Mouse (Mus musculus) embryonic facial prominence, embryonic 12.5 days (tissue): ENCODE results near the gene Scml4. TPM values are rescaled to one million over a fixed set of nuclear protein-coding genes. Genes with fewer than 3 reads are reported as not detected.

ENCODE experiments used
- ATAC-seq: fragments of 200-750 bp; cut with Nextera tagmentation; 2 replicates; pipeline ENCODE4 v1.8.0; 2017; ENCODE audit not compliant: insufficient number of reproducible peaks, insufficient read depth, low FRiP score, low TSS enrichment
- H3K27ac ChIP-seq: fragments of 300-500 bp; sonication (generic); 2 replicates; pipeline ENCODE4 v1.5.1; 2016; ENCODE audit warnings: mild to moderate bottlenecking
- H3K27me3 ChIP-seq: fragments of 300-500 bp; sonication (generic); 2 replicates; pipeline ENCODE4 v1.6.1; 2016; ENCODE audit warnings: mild to moderate bottlenecking, moderate library complexity
- H3K36me3 ChIP-seq: fragments of 300-500 bp; sonication (generic); 2 replicates; pipeline ENCODE4 v1.6.1; 2016; ENCODE audit warnings: mild to moderate bottlenecking
- H3K4me1 ChIP-seq: fragments of 300-500 bp; sonication (generic); 2 replicates; pipeline ENCODE4 v1.6.1; 2016
- H3K4me2 ChIP-seq: fragments of 300-500 bp; sonication (generic); replicated peaks from 2 replicates; pipeline ENCODE4 v1.6.1; 2016; ENCODE audit warnings: mild to moderate bottlenecking, moderate library complexity
- H3K4me3 ChIP-seq: fragments of 300-500 bp; sonication (generic); 2 replicates; pipeline ENCODE4 v1.5.1; 2016; ENCODE audit warnings: mild to moderate bottlenecking
- H3K9ac ChIP-seq: fragments of 300-500 bp; sonication (generic); 2 replicates; pipeline ENCODE4 v1.6.1; 2016; ENCODE audit warnings: mild to moderate bottlenecking, moderate library complexity
- H3K9me3 ChIP-seq: fragments of 300-500 bp; sonication (generic); 2 replicates; pipeline ENCODE4 v1.6.1; 2016; ENCODE audit warnings: mild to moderate bottlenecking, moderate library complexity
- WGBS: fragments of 180-500 bp; shearing (Covaris S2); methylation state at CpG from one replicate; pipeline ENCODE4 v1.1.7; 2016; 5-methylcytosine and 5-hydroxymethylcytosine counted together
- polyA plus RNA-seq: library from polyadenylated mRNA; unstranded; fragments of >200 nt; fragmentation: Nextera tagmentation; extraction: Ambion mirVana; gene quantifications from 2 replicates; pipeline ENCODE4 v1.2.1, GENCODE M21; 2016

The Scml4 gene
- polyA plus RNA-seq, 1 experiment from 2014 or later, result 0.37 TPM

DNA sequence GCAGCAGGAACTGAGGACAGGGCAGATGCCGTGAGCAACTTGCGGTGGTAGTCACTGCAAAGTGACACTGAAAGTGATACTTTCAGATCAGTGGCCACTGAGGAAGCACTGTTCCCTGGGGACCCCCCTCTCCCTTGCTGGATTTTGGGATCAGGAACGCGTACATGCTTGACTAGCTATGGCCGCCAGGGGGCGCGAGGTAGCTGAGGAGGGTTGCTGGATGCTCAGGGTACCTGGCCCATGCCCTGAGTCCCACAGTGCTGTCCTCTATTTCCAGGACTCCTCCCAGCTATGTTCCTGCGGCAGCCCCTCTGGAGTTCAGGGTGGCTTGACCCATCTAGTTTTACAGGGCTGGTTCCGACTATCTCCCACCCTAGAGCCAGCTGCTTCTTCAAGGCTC lies 17.8 kb upstream of the Scml4 start:
- Histone ChIP-seq H3K9me3 (no peaks in the 10 kb centered on the region), H3K4me3 (no peak overlapping the region), H3K4me1 (no peaks in the 10 kb centered on the region), H3K27me3 (no peaks in the 10 kb centered on the region), H3K36me3 (peaks cover 4% of the 10 kb centered on the region; the same call in 1 of the 2 replicates), H3K27ac (no peak overlapping the region), H3K9ac (no peak overlapping the region), H3K4me2 (no peak overlapping the region)
- 12% methylated on average over 9 of the region's 9 CpGs for WGBS
- ATAC-seq, result no peak

DNA sequence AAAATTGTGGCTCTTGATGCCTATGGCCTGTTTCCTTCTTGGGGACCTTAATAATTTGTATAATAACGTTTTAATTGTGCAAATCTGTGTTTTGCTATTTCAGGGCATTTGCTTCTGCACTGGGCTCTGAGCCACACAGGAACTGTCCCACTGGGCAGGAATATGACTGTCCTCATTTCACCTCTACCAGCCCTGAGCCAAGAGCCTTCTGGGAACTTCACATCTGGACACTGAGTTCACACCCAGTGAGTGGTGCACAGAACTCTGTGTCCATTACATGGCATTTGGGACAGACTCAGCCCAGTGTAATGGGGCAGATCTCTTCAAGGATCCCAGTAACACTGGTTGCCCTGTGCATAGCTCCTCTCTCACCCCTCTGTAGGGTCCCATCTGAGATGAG lies 16.8 kb upstream of the Scml4 start:
- no peak overlapping the region for H3K9ac ChIP-seq
- H3K4me2 ChIP-seq, result no peak overlapping the region
- H3K4me1 ChIP-seq, result no peaks in the 10 kb centered on the region
- no peaks in the 10 kb centered on the region for H3K9me3 ChIP-seq
- WGBS, result 83% methylated on average over 1 of the region's 1 CpGs
- no peak overlapping the region for H3K4me3 ChIP-seq
- no peak overlapping the region for H3K27ac ChIP-seq
- no peak for ATAC-seq
- no peaks in the 10 kb centered on the region for H3K27me3 ChIP-seq
- no peaks in the 10 kb centered on the region for H3K36me3 ChIP-seq

DNA sequence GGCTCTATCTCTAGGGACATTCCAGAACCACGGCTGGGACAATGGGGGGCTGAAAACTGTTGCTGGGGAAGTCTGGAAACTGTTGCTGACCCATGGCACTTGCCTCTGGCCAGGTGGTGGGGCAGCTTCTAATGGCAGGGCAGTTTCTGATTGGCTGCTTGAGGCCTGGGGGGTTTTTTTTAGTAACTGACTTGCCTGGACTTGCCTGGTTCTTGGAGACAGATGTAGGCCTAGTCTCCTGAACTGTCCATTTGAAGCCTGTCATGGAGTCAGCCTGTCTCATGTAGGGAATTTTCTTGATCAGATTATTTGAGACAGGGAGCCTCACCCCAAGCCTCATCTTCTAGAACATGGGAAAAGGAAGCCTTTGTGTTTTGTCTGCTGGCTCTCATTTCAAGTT lies 14.7 kb upstream of the Scml4 start:
- H3K4me1 ChIP-seq, result no peaks in the 10 kb centered on the region

DNA sequence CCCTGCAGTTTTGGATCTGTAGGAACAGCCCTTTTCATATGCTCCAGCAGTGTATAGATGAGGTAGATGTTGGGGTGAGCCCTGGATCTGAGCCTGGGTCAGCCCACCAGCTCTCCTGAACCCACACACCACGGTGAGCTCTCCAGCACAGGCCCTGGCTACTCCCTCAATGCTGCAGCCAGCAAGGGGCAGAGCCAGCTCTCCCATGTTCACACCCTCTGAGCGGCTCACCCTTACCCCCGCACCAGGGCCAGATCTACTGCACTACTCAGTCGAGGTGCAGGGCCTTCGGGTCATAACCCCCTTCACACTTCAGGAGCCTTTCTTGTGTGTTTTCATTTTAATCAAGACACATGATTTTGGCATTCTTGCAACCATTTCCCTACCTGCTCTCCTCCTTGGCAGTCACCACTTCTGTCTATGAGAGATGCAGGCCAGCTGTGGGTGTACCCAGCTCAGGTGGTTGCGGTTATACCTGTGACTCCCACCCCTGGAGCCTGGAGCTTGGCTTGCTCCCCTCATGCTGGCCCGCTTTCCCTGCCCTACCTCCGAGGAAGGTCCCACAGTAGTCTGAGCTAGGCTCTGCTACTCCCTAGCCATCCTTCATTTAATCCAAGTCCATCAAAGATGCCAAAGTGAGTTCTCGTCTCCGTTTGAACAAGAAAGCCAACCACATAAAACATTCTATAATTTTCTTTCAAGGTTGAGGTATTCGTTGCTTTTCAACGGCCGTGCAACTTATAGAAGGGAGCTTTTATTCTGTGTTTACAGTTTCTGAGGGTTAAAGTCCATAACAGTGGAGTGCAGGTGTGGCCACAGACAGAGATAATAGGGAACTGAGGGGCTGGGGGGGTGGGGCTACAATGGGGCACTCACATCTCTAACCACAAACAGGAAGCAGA lies 11.7 kb upstream of the Scml4 start:
- ATAC-seq, result no peak
- Histone ChIP-seq H3K4me3 (no peak overlapping the region), H3K9ac (no peak overlapping the region), H3K27me3 (no peaks in the 10 kb centered on the region), H3K9me3 (no peaks in the 10 kb centered on the region), H3K4me2 (no peak overlapping the region), H3K4me1 (no peaks in the 10 kb centered on the region), H3K27ac (no peak overlapping the region), H3K36me3 (no peaks in the 10 kb centered on the region)
- 89% methylated on average over 13 of the region's 13 CpGs for WGBS

More for the DNA sequence above, 14.7 kb upstream of the Scml4 start:
- no peak overlapping the region for H3K4me2 ChIP-seq
- no peak overlapping the region for H3K27ac ChIP-seq
- no peaks in the 10 kb centered on the region for H3K9me3 ChIP-seq
- H3K36me3 ChIP-seq, result no peaks in the 10 kb centered on the region
- 25% methylated on average over 1 of the region's 1 CpGs for WGBS
- no peaks in the 10 kb centered on the region for H3K27me3 ChIP-seq
- no peak for ATAC-seq
- H3K4me3 ChIP-seq, result no peak overlapping the region
- no peak overlapping the region for H3K9ac ChIP-seq

DNA sequence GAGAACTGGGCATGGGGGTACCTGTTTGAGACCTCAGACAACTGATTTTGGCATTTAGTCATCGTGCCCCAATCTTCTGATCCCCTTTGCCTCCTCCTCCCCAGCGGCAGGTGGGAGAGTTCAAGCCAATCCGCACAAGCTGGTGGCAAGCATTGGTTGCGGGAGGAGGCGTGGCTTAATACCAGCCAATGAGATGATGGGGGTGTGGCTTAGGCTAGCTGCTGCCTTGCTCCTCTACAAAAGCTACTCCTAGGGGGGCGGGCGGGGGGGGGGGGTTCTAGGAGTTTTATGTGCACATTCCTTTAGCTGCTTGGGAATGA lies 11.1 kb upstream of the Scml4 start:
- Histone ChIP-seq H3K9me3 (no peaks in the 10 kb centered on the region), H3K4me3 (no peak overlapping the region), H3K4me2 (no peak overlapping the region), H3K4me1 (no peaks in the 10 kb centered on the region), H3K36me3 (no peaks in the 10 kb centered on the region), H3K27ac (no peak overlapping the region), H3K27me3 (no peaks in the 10 kb centered on the region), H3K9ac (no peak overlapping the region)
- WGBS, result 85% methylated on average over 7 of the region's 7 CpGs
- no peak for ATAC-seq

DNA sequence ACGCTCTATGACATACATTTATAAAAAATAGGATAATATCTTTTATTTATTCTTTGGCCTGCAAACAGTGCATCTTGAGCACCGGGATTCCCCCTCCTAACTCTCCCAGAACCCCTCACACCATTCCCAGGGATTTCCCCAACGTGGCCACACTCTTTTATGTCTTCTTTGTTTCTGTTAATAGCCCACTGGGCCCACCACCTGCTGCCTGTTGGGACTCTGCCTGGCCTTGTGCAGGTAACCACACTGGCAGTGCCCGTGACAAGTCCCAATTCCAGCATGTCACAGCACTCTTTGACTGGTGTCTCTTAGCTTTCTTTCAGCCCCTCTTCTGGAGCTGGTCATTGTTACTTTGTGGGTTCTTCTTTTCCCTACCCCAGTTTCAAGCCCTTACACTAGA lies 5.3 kb upstream of the Scml4 start:
- peaks cover 11% of the 10 kb centered on the region for H3K4me1 ChIP-seq
- ATAC-seq, result no peak
- H3K4me2 ChIP-seq, result no peak overlapping the region
- H3K9me3 ChIP-seq, result no peaks in the 10 kb centered on the region
- 59% methylated on average over 4 of the region's 4 CpGs for WGBS
- H3K36me3 ChIP-seq, result no peaks in the 10 kb centered on the region
- no peak overlapping the region for H3K4me3 ChIP-seq
- no peak overlapping the region for H3K27ac ChIP-seq
- no peaks in the 10 kb centered on the region for H3K27me3 ChIP-seq
- no peak overlapping the region for H3K9ac ChIP-seq

DNA sequence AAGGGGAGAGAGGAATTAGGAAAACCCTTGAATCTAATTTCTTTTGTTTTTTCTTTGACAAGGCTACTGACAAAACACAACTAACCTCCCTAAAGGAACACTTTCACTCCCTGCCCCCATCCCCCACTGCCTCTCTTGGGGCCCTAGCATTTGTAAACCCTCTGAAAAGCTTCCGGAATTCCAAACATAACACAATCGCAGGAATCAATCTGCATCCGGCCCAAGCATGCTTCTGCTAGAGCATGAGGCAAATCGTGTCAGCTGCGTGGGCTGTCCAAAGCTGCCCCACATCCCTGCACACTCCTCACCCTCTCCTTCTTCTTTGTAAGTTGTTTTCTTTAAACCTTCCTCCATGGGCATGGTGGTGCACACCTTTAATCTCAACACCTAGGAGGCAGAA lies 4.9 kb upstream of the Scml4 start:
- ATAC-seq, result no peak
- Histone ChIP-seq H3K4me1 (peaks cover 16% of the 10 kb centered on the region), H3K27ac (no peak overlapping the region), H3K4me3 (no peak overlapping the region), H3K36me3 (no peaks in the 10 kb centered on the region), H3K9ac (no peak overlapping the region), H3K27me3 (no peaks in the 10 kb centered on the region), H3K4me2 (no peak overlapping the region), H3K9me3 (no peaks in the 10 kb centered on the region)
- 23% methylated on average over 5 of the region's 5 CpGs for WGBS

DNA sequence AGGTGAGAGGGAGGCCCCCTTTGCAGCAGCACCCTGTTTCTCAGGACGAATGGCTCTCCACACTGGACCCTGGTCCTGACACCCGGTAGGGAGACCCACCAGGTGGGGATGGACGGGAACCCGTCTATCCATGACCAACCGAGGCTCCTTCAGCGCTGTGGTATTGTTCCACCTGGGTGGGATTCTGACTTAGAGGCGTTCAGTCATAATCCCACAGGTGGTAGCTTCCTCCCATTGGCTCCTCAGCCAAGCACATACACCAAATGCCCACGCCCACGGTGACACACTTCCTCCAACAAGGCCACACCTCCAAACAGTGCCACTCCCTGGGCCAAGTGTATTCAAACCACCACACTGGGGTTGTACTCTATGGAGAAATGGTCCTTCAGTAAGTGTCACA lies 3.6 kb upstream of the Scml4 start:
- no peak for ATAC-seq
- Histone ChIP-seq H3K4me3 (no peak overlapping the region), H3K4me2 (no peak overlapping the region), H3K9ac (no peak overlapping the region), H3K27me3 (no peaks in the 10 kb centered on the region), H3K36me3 (no peaks in the 10 kb centered on the region), H3K27ac (no peak overlapping the region), H3K4me1 (peaks cover 20% of the 10 kb centered on the region), H3K9me3 (no peaks in the 10 kb centered on the region)
- WGBS, result 94% methylated on average over 9 of the region's 9 CpGs

DNA sequence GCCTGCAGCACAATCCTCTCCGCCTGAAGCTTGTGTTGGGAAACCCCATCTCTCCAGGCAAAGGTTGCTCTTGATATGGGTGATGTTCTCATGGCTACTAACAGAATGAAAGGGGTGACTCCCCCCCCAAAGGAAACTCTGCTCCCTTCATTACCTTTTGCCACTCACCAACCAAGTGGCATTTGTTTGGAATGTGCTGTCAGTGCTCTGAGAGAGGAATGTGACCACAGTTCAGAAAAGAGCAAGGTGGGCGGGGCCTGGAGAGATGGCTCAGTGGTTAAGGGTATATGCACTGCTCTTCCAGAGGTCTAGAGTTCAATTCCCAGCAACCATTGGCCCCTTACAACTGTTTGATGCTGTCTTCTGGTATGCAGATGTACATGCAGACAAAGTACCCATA lies 3.1 kb upstream of the Scml4 start:
- H3K27ac ChIP-seq, result no peak overlapping the region
- H3K36me3 ChIP-seq, result no peaks in the 10 kb centered on the region
- no peak overlapping the region for H3K9ac ChIP-seq
- peaks cover 20% of the 10 kb centered on the region for H3K4me1 ChIP-seq
- no peaks in the 10 kb centered on the region for H3K27me3 ChIP-seq
- H3K4me2 ChIP-seq, result no peak overlapping the region
- no peak for ATAC-seq
- H3K9me3 ChIP-seq, result no peaks in the 10 kb centered on the region
- no peak overlapping the region for H3K4me3 ChIP-seq
- 97% methylated on average over 2 of the region's 2 CpGs for WGBS

DNA sequence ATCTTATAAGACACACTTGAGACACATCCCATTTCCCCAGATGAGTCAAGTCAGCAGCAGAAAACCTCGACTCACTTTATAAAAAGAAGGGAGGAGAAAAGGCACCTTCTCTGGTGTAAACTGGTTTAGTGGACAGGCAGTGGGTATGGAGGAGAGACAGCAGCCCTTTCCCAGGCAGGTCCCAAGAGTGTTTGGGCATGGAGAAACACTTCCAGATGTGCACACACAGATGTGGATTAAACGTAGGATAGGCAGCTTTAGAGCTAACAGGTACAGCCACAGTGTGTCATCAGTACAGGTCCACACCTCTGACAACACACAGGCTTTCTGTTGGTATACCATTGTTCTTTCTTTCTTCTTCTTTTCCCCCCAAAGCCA lies 400 bp upstream of the Scml4 start:
- 17% methylated on average over 2 of the region's 2 CpGs for WGBS
- H3K9me3 ChIP-seq, result no peaks in the 10 kb centered on the region
- H3K9ac ChIP-seq, result no peak overlapping the region
- H3K36me3 ChIP-seq, result no peaks in the 10 kb centered on the region
- ATAC-seq, result no peak
- peak overlapping the region; percentile 50 for H3K27ac ChIP-seq
- H3K4me2 ChIP-seq, result peak overlapping the region; percentile 35
- peaks cover 33% of the 10 kb centered on the region for H3K4me1 ChIP-seq
- no peaks in the 10 kb centered on the region for H3K27me3 ChIP-seq
- H3K4me3 ChIP-seq, result peak overlapping the region; percentile 13; the same call in 1 of the 2 replicates

DNA sequence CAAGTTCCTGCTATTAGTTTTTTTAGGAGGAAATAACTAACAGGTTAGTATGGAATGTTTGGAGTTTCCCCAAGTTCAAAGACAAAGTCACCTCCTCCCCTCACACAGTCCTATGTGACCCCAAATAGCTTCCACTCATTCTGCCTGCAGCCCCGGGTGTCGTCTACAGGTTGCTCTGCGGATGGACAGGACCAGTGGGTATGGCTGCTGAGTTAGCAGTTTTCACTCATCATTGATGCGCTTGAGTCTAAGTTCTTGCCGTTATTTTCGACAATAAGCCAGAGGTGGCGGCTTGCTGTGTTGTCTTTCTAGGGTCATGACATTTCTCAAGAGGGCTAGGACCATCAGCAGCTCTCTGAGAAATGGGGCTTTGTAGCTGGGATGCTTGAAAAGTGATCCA lies 1.3 kb downstream of the Scml4 start:
- Histone ChIP-seq H3K4me3 (no peak overlapping the region), H3K9ac (no peak overlapping the region), H3K27ac (no peak overlapping the region), H3K4me1 (peaks cover 30% of the 10 kb centered on the region), H3K36me3 (no peaks in the 10 kb centered on the region), H3K9me3 (no peaks in the 10 kb centered on the region), H3K27me3 (no peaks in the 10 kb centered on the region), H3K4me2 (no peak overlapping the region)
- ATAC-seq, result no peak
- 73% methylated on average over 7 of the region's 7 CpGs for WGBS

DNA sequence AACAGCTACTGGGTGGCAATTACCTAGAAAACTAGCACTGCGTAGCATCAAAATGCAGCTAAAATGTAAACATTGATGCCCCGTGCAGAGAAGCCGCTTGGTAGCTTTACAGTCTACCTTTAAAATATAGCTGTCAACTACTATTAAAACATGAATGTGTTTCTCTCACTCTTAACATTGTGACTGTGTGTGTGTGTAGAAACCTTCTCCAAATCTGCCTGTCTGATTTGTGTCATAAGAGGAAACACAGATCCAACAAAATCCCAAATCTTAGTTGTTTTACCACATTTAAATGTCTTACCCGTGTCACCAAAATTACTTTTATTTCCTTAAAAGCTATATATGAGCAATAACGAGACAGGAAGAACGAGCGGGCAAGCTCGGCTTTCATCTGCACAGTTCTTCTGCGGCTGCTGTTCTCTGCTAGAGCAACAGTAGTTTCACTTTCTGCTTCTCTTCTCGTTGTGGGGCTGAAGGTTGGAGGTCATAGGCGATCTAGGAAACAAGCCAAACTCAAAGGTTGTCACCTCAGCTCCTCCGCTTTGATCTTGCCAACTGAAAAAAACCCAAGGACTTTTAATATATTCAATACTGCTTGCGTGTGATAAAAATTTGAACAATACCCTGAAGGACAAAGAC lies 2.1 kb downstream of the Scml4 start:
- Histone ChIP-seq H3K27ac (no peak overlapping the region), H3K4me1 (peaks cover 30% of the 10 kb centered on the region), H3K4me2 (no peak overlapping the region; the same call in 1 of the 2 replicates), H3K9ac (no peak overlapping the region), H3K9me3 (no peaks in the 10 kb centered on the region), H3K4me3 (no peak overlapping the region), H3K27me3 (no peaks in the 10 kb centered on the region), H3K36me3 (no peaks in the 10 kb centered on the region)
- ATAC-seq, result no peak
- WGBS, result 49% methylated on average over 13 of the region's 13 CpGs
